Mouse (Mus musculus): ENCODE data around the gene Gm8857. TPM values are rescaled to one million over a fixed set of nuclear protein-coding genes. Genes with fewer than 3 reads are reported as not detected.
"Not testable (repeated sequence)": the region's sequence is repeated elsewhere in the genome, so short reads cannot be mapped to it uniquely, and the experiment has no call there.

The Gm8857 gene
- polyA plus RNA-seq (2014; fragmentation: Nextera tagmentation; extraction: Ambion mirVana) = not detected in 2 replicates

DNA sequence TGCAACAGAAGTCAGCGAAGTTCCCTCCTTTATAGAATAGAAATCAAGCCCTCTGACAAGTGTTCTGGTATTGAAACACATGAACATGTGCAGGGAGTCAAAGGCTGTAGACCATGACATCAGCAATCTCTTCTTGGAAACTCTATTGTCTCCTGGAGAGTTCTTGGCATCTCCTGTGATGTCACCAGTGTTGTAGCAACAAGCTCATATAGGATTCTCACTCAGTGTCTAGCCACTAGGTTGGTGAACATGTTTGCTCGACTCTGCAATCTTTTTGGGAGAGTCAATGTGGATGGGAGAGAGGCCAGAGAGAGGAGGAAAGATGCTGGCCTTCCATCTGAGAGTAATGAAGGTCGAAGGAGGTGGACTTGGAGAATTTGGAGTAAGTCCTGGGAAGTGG is at the start of gene Gm8857, which contains the start of gene Gm8871:
Gene Gm8857 (plus strand): TSS at position 303 of the 400 bp plus-strand sequence.
Gene Gm8871 (plus strand): TSS at position 301 of the 400 bp plus-strand sequence.
- DNase-seq; H3K27ac ChIP-seq (replicated peaks; ENCODE audit: low read depth, low read length); ATAC-seq (ENCODE audit: low FRiP score, low TSS enrichment); H3K27me3 ChIP-seq (ENCODE audit: control insufficient read depth, insufficient read depth, low read length); H3K4me3 ChIP-seq (replicated peaks; ENCODE audit: low read depth, low read length); H3K36me3 ChIP-seq (ENCODE audit: control insufficient read depth, insufficient read depth, low read length); H3K9ac ChIP-seq (replicated peaks; ENCODE audit: low read length); H3K4me1 ChIP-seq (ENCODE audit: control insufficient read depth, insufficient read depth, low read length); H3K9me3 ChIP-seq (ENCODE audit: control insufficient read depth, low read length); H3K4me2 ChIP-seq (ENCODE audit: low read length): not testable (repeated sequence)
- WGBS = 41% methylated on average over 2 of the region's 3 CpGs

GRCm38 (mm10) chr5:10953512-10953911 is 5.9 kb downstream of the Gm8857 start:
- H3K4me3 ChIP-seq (replicated peaks; ENCODE audit: low read depth, low read length) = not testable (repeated sequence)
- WGBS = 90% methylated on average over 2 of the region's 2 CpGs

GRCm38 (mm10) chr5:10958057-10958456 is 10.4 kb downstream of the Gm8857 start:
- not testable (repeated sequence) for H3K9ac ChIP-seq (replicated peaks; ENCODE audit: low read length); H3K36me3 ChIP-seq (ENCODE audit: control insufficient read depth, insufficient read depth, low read length); ATAC-seq (ENCODE audit: low FRiP score, low TSS enrichment); H3K4me3 ChIP-seq (replicated peaks; ENCODE audit: low read depth, low read length); H3K4me1 ChIP-seq (ENCODE audit: control insufficient read depth, insufficient read depth, low read length); DNase-seq; H3K4me2 ChIP-seq (ENCODE audit: low read length); H3K27me3 ChIP-seq (ENCODE audit: control insufficient read depth, insufficient read depth, low read length); H3K27ac ChIP-seq (replicated peaks; ENCODE audit: low read depth, low read length); H3K9me3 ChIP-seq (ENCODE audit: control insufficient read depth, low read length)
- 91% methylated on average over 5 of the region's 8 CpGs for WGBS

More at GRCm38 (mm10) chr5:10953512-10953911, 5.9 kb downstream of the Gm8857 start:
- ATAC-seq (ENCODE audit: low FRiP score, low TSS enrichment); H3K9me3 ChIP-seq (ENCODE audit: control insufficient read depth, low read length); H3K9ac ChIP-seq (replicated peaks; ENCODE audit: low read length); H3K27me3 ChIP-seq (ENCODE audit: control insufficient read depth, insufficient read depth, low read length); H3K27ac ChIP-seq (replicated peaks; ENCODE audit: low read depth, low read length); DNase-seq; H3K4me2 ChIP-seq (ENCODE audit: low read length); H3K4me1 ChIP-seq (ENCODE audit: control insufficient read depth, insufficient read depth, low read length); H3K36me3 ChIP-seq (ENCODE audit: control insufficient read depth, insufficient read depth, low read length): not testable (repeated sequence)

Other genes with a start within 250 kb of the Gm8857 start
- not detected in 2 replicates for gene Gm8871, start within 50 bp of the Gm8857 start, polyA plus RNA-seq (2014; fragmentation: Nextera tagmentation; extraction: Ambion mirVana)
- gene Gm8879, start 179.8 kb downstream of the Gm8857 start, polyA plus RNA-seq (2014; fragmentation: Nextera tagmentation; extraction: Ambion mirVana) = not detected in 2 replicates
- not detected in 2 replicates for gene Gm5861, start 235.3 kb downstream of the Gm8857 start, polyA plus RNA-seq (2014; fragmentation: Nextera tagmentation; extraction: Ambion mirVana)